Mouse (Mus musculus): ENCODE results near the gene Acp4. TPM values are rescaled to one million over a fixed set of nuclear protein-coding genes. Genes with fewer than 3 reads are reported as not detected.
"Not testable (repeated sequence)": the region's sequence is repeated elsewhere in the genome, so short reads cannot be mapped to it uniquely, and the experiment has no call there.

Acp4 gene
- total RNA-seq, 2 experiments from 2014 or later = not detected

- no peak for DNase-seq
- intact Hi-C loops (cut with DNase I) = no loop called here
Observed at GRCm38 (mm10) chr7:44269397-44269796, 12.2 kb upstream of the Acp4 start.

DNA sequence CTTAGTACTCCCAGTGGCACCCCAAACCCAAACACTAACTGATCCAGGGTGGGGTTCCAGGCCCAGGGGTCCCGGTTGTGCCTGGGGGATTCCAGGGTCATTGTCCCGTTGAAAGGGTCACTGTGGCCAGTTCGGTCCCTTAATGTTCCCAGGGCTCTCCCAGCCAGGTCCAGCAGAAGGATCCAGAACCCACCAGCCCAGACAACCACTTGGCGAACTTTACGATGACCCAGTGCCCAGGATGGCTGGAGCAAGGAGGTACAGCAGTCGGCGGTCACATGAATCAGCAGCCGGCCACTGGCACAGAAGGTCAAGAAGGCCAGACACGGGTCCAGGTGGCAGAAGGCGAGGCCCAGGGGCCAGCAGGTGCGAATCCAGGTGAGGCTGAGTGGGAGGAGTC, 10.9 kb upstream of the Acp4 start:
- intact Hi-C loops (cut with DNase I) = no loop called here
- no peak for DNase-seq

DNA sequence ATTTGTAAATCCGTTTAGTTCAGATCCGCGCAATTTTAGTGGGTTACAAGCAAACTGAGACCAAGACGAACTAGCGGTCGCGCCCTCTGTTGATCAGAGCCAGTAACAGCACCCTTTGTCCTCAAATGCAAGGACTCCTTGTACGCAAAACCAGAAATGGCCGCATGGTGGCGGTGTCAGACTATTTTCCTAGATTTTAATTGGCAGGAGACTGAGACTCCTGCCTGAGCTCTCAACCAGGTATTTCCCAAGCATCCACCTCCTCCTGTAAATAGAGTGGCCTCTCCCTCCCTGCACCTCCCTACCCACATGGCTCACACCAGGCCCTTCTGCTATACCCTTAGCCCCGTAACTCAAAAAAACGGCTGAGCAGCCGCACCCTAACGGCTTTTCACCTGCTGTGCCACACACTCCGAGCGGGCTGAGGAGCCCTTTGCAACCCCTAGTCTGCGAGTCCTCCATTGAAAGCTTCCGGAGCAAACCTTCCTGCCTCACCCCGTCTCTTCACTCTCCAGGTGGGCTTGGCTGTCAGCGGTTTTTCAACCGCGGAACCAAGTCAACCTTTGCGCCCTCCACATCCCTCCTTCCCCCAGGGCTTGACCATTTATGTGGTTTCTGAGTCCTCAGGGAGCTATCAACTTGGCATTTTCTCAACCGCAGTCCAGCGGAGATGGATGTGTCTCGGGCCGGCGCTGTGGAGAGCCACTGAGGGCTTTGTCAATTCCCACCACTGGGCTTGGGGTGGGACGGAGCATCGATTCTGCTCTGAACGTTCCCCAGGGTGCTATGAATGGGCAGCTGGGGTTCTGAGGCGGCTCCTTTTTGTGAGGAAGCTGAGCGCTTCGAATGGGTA, 5.8 kb upstream of the Acp4 start:
- peak; percentile 95 to 98 for DNase-seq
- intact Hi-C loops (cut with DNase I) = loop anchor here (1.0 to 5.0 kb wide), 5 partner anchors 44 to 289 kb away; partner anchors contain the start of genes Clec11a and Nr1h2

- no peak for DNase-seq
- intact Hi-C loops (cut with DNase I) = loop anchor here (5.0 kb wide), 2 partner anchors 46 to 291 kb away; partner anchors contain the start of genes Clec11a and Nr1h2
Observed at GRCm38 (mm10) chr7:44261147-44261546, 4.0 kb upstream of the Acp4 start, which contains the start of gene Gm15517. Gene Gm15517 (plus strand): TSS chr7:44261447.

- intact Hi-C loops (cut with DNase I) = loop anchor here (5.0 kb wide), 2 partner anchors 47 to 292 kb away; partner anchors contain the start of genes Clec11a and Nr1h2
- DNase-seq = no peak
Observed at GRCm38 (mm10) chr7:44260410-44260809, 3.2 kb upstream of the Acp4 start.

GRCm38 (mm10) chr7:44254930-44255329, 2.2 kb downstream of the Acp4 start:
- DNase-seq = no peak
- intact Hi-C loops (cut with DNase I) = no loop called here

- no peak for DNase-seq
Observed at GRCm38 (mm10) chr7:44253023-44253616, 4.1 kb downstream of the Acp4 start.

GRCm38 (mm10) chr7:44250732-44251275, 6.4 kb downstream of the Acp4 start:
- DNase-seq; intact Hi-C loops (cut with DNase I): not testable (repeated sequence)

More at GRCm38 (mm10) chr7:44253023-44253616, 4.1 kb downstream of the Acp4 start:
- intact Hi-C loops (cut with DNase I) = no loop called here

GRCm38 (mm10) chr7:44249248-44249647, 7.9 kb downstream of the Acp4 start:
- no peak for DNase-seq
- intact Hi-C loops (cut with DNase I) = loop anchor here (5.0 to 10.0 kb wide), 4 partner anchors 223 to 1686 kb away; partner anchors contain the start of genes Cldnd2, Etfb, Gm45233 and Nr1h2

GRCm38 (mm10) chr7:44247971-44248370, 9.2 kb downstream of the Acp4 start:
- intact Hi-C loops (cut with DNase I) = loop anchor here (2.0 to 10.0 kb wide), 5 partner anchors 57 to 1687 kb away; partner anchors contain the start of genes Cldnd2, Etfb, Gm45233 and Nr1h2
- DNase-seq = no peak

GRCm38 (mm10) chr7:44246984-44247470, 10.2 kb downstream of the Acp4 start:
- intact Hi-C loops (cut with DNase I) = loop anchor here (2.0 to 10.0 kb wide), 5 partner anchors 58 to 1688 kb away; partner anchors contain the start of genes Cldnd2, Etfb, Gm45233 and Nr1h2
- DNase-seq = no peak

GRCm38 (mm10) chr7:44246055-44246983, 10.9 kb downstream of the Acp4 start, which contains the start of the genes 1700028J19Rik and 2410002F23Rik:
Gene 1700028J19Rik (minus strand): TSS chr7:44246695.
Gene 2410002F23Rik (plus strand): TSS chr7:44246722.
- peak; percentile 94 to 96 for DNase-seq
- intact Hi-C loops (cut with DNase I) = loop anchor here (2.0 to 10.0 kb wide), 5 partner anchors 58 to 1688 kb away; partner anchors contain the start of genes Cldnd2, Etfb, Gm45233 and Nr1h2

- intact Hi-C loops (cut with DNase I) = loop anchor here (10.0 kb wide), 1 partner anchor 1691 kb away; no protein-coding TSS in a partner anchor
- DNase-seq = no peak
Observed at GRCm38 (mm10) chr7:44244080-44244479, 13.1 kb downstream of the Acp4 start.

- intact Hi-C loops (cut with DNase I) = loop anchor here (10.0 kb wide), 1 partner anchor 1694 kb away; no protein-coding TSS in a partner anchor
- DNase-seq = no peak
Observed at GRCm38 (mm10) chr7:44241163-44241562, 16.0 kb downstream of the Acp4 start.

GRCm38 (mm10) chr7:44240712-44241111, 16.5 kb downstream of the Acp4 start:
- intact Hi-C loops (cut with DNase I) = loop anchor here (10.0 kb wide), 1 partner anchor 1694 kb away; no protein-coding TSS in a partner anchor
- no peak for DNase-seq

GRCm38 (mm10) chr7:44239913-44240312, 17.3 kb downstream of the Acp4 start:
- DNase-seq = no peak
- intact Hi-C loops (cut with DNase I) = loop anchor here (10.0 kb wide), 1 partner anchor 1695 kb away; no protein-coding TSS in a partner anchor

DNA sequence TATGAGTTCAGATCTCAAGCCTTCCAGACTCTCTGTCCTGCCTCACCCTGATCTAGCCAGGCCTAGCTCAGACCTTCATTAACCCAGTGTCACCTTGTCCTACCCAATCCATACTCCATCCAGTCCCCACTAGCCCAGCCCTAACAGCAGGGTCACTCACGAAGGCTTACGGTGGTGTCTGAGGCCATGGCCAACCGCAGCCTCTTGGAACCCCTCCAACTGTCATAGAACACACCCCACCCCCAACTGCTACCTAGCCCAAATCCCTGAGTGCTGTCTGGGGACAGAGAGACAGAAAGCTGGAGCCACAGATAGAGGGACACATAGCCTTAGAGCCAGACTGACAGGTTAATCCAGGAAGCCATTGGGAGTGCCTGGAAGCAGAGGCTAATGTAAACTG, 21.3 kb downstream of the Acp4 start, which contains the start of gene Gm36864:
Gene Gm36864, plus strand, starts transcription at position 269 of the 400 bp plus-strand sequence.
- intact Hi-C loops (cut with DNase I) = no loop called here
- DNase-seq = no peak

GRCm38 (mm10) chr7:44225076-44225475, 32.1 kb downstream of the Acp4 start, which contains the start of gene Klk1:
Gene Klk1 (plus strand): TSS chr7:44225360.
- intact Hi-C loops (cut with DNase I) = no loop called here
- no peak for DNase-seq

GRCm38 (mm10) chr7:44222335-44222734, 34.8 kb downstream of the Acp4 start:
- DNase-seq; intact Hi-C loops (cut with DNase I): not testable (repeated sequence)

Measured in heart, postnatal 36 days (tissue).